Comparison of ENCODE assay signal across 9 mouse cellular contexts in genomic region chr9:40241223-40241801, GRCm38 (mm10). TPM values are rescaled to one million over a fixed set of nuclear protein-coding genes. Genes with fewer than 3 reads are reported as not detected.
DNase-seq lines count a peak whose midpoint lies in the region; ATAC-seq and TF ChIP-seq lines count a peak whose summit lies in the region.
"Had no signal": no experiment of that assay in that cellular context is flagged by ENCODE, and none has a peak within 500 bp of the region (broad histone marks: within the 10 kb centered on the region; RNA-seq: fewer than 3 reads in every experiment).

No protein-coding gene starts in this region.

- no peaks in the 10 kb centered on the region for H3K9me3 ChIP-seq in kidney, postnatal 0 days (replicated peaks; ENCODE audit: low read length)
- H3K9me3 ChIP-seq in midbrain, embryonic 14.5 days (ENCODE audit: control insufficient read depth, low read length) = no peaks in the 10 kb centered on the region

- peak overlapping the region; percentile 66 for H3K4me2 ChIP-seq in kidney, postnatal 0 days (ENCODE audit: low read length)
- H3K4me2 ChIP-seq in midbrain, embryonic 14.5 days (ENCODE audit: low read length) = peak overlapping the region; percentile 78

- peak; percentile 17 for DNase-seq in ovary, adult 18-20 months (ENCODE audit: low spot score)
- no peak for DNase-seq in ovary, postnatal 14 days (ENCODE audit: low spot score)
- peak; percentile 78 for DNase-seq in embryo, embryonic 10 days (ENCODE audit: low spot score)
- DNase-seq in kidney, postnatal 0 days (ENCODE audit: low spot score) = peak; percentile 61
- DNase-seq in liver = peak; percentile 36
- peak; percentile 85 for DNase-seq in midbrain, embryonic 14.5 days
- peak; percentile 2 for DNase-seq in thymus, postnatal 25 days

- H3K4me3 ChIP-seq in kidney, postnatal 0 days (replicated peaks; ENCODE audit: low read depth, low read length) = peak overlapping the region; percentile 37
- peak overlapping the region; percentile 39 for H3K4me3 ChIP-seq in midbrain, embryonic 14.5 days (replicated peaks; ENCODE audit: low read depth, low read length)

- H3K9ac ChIP-seq in kidney, postnatal 0 days (ENCODE audit: low read depth, low read length) = peak overlapping the region; percentile 33; the same call in 1 of the 2 replicates
- H3K9ac ChIP-seq in midbrain, embryonic 14.5 days (replicated peaks; ENCODE audit: low read length) = peak overlapping the region; percentile 70

- no peaks in the 10 kb centered on the region for H3K36me3 ChIP-seq in kidney, postnatal 0 days (ENCODE audit: insufficient read depth, low read length)
- H3K36me3 ChIP-seq in midbrain, embryonic 14.5 days (ENCODE audit: control insufficient read depth, insufficient read depth, low read length) = no peaks in the 10 kb centered on the region

- no peaks in the 10 kb centered on the region for H3K27me3 ChIP-seq in kidney, postnatal 0 days (ENCODE audit: insufficient read depth, low read length)
- no peaks in the 10 kb centered on the region for H3K27me3 ChIP-seq in midbrain, embryonic 14.5 days (ENCODE audit: control insufficient read depth, insufficient read depth, low read length)
- H3K27me3 ChIP-seq: Patski had no signal

- H3K4me1 ChIP-seq in kidney, postnatal 0 days (replicated peaks; ENCODE audit: insufficient read depth, low read length) = no peaks in the 10 kb centered on the region
- H3K4me1 ChIP-seq in midbrain, embryonic 14.5 days (ENCODE audit: control insufficient read depth, insufficient read depth, low read length) = peaks cover 10% of the 10 kb centered on the region; the same call in 1 of the 2 replicates

- peak; percentile 66 for ATAC-seq in granulocyte monocyte progenitor cell, adult 5-6 weeks (replicated peaks; ENCODE audit: poor library complexity, severe bottlenecking)
- peak; percentile 65 for ATAC-seq in kidney, postnatal 0 days (replicated peaks; ENCODE audit: low FRiP score, low read depth)
- peak; percentile 76 for ATAC-seq in midbrain, embryonic 14.5 days (ENCODE audit: low FRiP score, low TSS enrichment)
- ATAC-seq: Patski had no signal

- TF ChIP-seq CTCF in kidney, postnatal 0 days (IDR thresholded peaks at IDR 0.05; ENCODE audit: low read depth) = no peak

- H3K27ac ChIP-seq in kidney, postnatal 0 days = no peak overlapping the region
- peak overlapping the region; percentile 93 for H3K27ac ChIP-seq in midbrain, embryonic 14.5 days (replicated peaks; ENCODE audit: low read depth, low read length)

- under 1% methylated on average over 15 of the region's 15 CpGs for WGBS in kidney, postnatal 0 days
- 1% methylated on average over 15 of the region's 15 CpGs for WGBS in midbrain, embryonic 14.5 days

RNA-seq across cellular contexts. Expression of gene Scn3b, which starts 27.7 kb away (rescaled TPM):
- total RNA-seq in granulocyte monocyte progenitor cell, adult 5-6 weeks (2014; fragmentation: Nextera tagmentation) = 2.6 TPM in 1 of 2 replicates, not detected in the other
- not detected in 2 replicates for total RNA-seq in granulocyte monocyte progenitor cell, adult 5-6 weeks (2017)
- polyA plus RNA-seq in kidney, postnatal 0 days (2015; fragmentation: Nextera tagmentation; extraction: Ambion mirVana) = 0.31 and 0.32 TPM in 2 replicates
- polyA plus RNA-seq in midbrain, embryonic 14.5 days (2014; fragmentation: Nextera tagmentation; extraction: Ambion mirVana) = 142 and 154 TPM in 2 replicates

RNA-seq across cellular contexts. Expression of gene Zfp202, which starts 49.2 kb away (rescaled TPM):
- 4.1 and 4.8 TPM in 2 replicates for total RNA-seq in granulocyte monocyte progenitor cell, adult 5-6 weeks (2014; fragmentation: Nextera tagmentation)
- total RNA-seq in granulocyte monocyte progenitor cell, adult 5-6 weeks (2017) = 4.4 and 4.5 TPM in 2 replicates
- polyA plus RNA-seq in kidney, postnatal 0 days (2015; fragmentation: Nextera tagmentation; extraction: Ambion mirVana) = 3.9 and 4.3 TPM in 2 replicates
- 11.6 and 11.7 TPM in 2 replicates for polyA plus RNA-seq in midbrain, embryonic 14.5 days (2014; fragmentation: Nextera tagmentation; extraction: Ambion mirVana)

Comparison
In these comparisons a context has a peak if more than half of its experiments do, and no peak if none do; other contexts are left out.
1. RNA of gene Scn3b, which starts 27.7 kb away (polyA plus RNA-seq): 142 to 154 TPM in midbrain, embryonic 14.5 days; 0.31 to 0.32 TPM in kidney, postnatal 0 days; every median in the first group is over 100 times any median in the second.
2. Peak in every context shown above with its lines, with median percentiles within 50 percentile points of each other: ATAC-seq.